Mouse (Mus musculus): ENCODE measurements around the gene Ccdc141. TPM values are rescaled to one million over a fixed set of nuclear protein-coding genes. Genes with fewer than 3 reads are reported as not detected.

Ccdc141 gene
- polyA plus RNA-seq, 1 experiment from 2014 or later, result 8.4 TPM

DNA sequence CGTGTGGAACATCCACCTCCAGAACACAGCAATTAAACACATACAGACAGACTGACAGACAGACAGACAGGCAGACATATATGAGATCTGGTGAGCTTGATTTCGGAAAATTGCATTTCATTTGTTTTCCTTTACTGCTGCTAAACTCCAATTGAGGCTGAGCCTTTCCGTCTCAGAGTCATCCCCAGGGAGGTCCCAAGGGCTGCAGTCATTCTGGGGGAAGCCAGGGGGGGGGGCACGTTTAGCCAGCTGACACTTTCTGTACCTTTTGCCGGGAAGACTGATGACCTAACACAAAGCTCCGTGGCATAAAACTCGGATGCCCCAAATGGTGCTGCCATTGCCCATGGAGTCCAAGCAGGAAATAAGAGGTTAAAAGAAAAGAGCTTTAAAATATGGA, 5.0 kb upstream of the Ccdc141 start:
- Histone ChIP-seq H3K36me3 (ENCODE audit: insufficient read depth) (no peaks in the 10 kb centered on the region), H3K9me3 (ENCODE audit: low read depth, low read length) (no peaks in the 10 kb centered on the region), H3K27ac (ENCODE audit: low read depth) (no peak overlapping the region), H3K4me2 (no peak overlapping the region), H3K27me3 (ENCODE audit: insufficient read depth, low read length) (no peaks in the 10 kb centered on the region), H3K4me1 (ENCODE audit: insufficient read depth) (peaks cover 8% of the 10 kb centered on the region; the same call in 1 of the 2 replicates), H3K4me3 (ENCODE audit: low read depth, low read length) (no peak overlapping the region), H3K9ac (no peak overlapping the region)
- ATAC-seq (ENCODE audit: insufficient read depth) (no peak), DNase-seq (no peak)
- WGBS, result 45% methylated on average over 7 of the region's 7 CpGs
- TF ChIP-seq CTCF (IDR thresholded peaks at IDR 0.05; ENCODE audit: low read depth), result no peak

DNA sequence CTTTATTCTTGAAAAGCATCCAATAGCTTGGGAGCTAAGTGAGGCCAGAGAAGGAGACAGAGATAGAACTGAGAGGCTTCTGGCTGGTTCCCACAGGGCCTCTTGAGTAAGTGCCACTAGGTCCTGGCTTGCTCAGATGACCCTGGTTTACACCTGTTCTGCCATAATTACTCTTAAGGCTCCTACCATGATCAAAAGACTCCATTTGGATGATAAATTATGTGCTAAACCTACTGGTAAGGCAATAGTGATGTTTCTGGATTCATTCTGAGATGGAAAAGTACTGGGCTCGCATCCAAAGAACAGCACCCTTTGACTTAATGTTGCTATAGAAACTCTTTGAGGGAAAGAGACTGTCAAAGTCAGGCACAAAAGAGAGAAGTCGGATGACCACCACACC, 3.9 kb upstream of the Ccdc141 start:
- no peak overlapping the region for H3K4me2 ChIP-seq
- H3K9me3 ChIP-seq (ENCODE audit: low read depth, low read length), result no peaks in the 10 kb centered on the region
- no peak for ATAC-seq (ENCODE audit: insufficient read depth)
- TF ChIP-seq CTCF (IDR thresholded peaks at IDR 0.05; ENCODE audit: low read depth), result no peak
- DNase-seq, result peak; percentile 81
- H3K4me3 ChIP-seq (ENCODE audit: low read depth, low read length), result no peak overlapping the region
- no peak overlapping the region for H3K9ac ChIP-seq
- WGBS, result 34% methylated on average over 2 of the region's 2 CpGs
- H3K36me3 ChIP-seq (ENCODE audit: insufficient read depth), result no peaks in the 10 kb centered on the region
- no peaks in the 10 kb centered on the region for H3K27me3 ChIP-seq (ENCODE audit: insufficient read depth, low read length)
- no peak overlapping the region for H3K27ac ChIP-seq (ENCODE audit: low read depth)
- peaks cover 8% of the 10 kb centered on the region; the same call in 1 of the 2 replicates for H3K4me1 ChIP-seq (ENCODE audit: insufficient read depth)

DNA sequence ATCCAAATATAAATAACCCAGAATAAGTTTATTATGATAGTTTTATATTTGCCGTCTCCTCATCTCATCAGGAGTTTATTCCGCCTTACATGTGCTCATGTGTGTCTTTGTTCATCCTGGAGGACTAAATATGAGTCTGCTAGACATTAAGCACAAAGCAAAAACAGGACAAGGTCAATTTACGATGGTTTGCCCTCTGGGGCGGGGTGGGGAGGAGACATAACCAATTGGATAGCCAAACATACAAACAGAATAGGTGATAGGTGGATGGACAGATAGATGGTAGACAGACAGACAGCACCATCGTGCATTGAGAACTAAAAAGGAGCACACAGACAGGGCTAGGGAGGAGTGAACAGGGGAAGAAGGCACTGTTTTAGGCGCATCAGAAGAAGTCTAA, 3.4 kb upstream of the Ccdc141 start:
- Histone ChIP-seq H3K27ac (ENCODE audit: low read depth) (no peak overlapping the region), H3K36me3 (ENCODE audit: insufficient read depth) (no peaks in the 10 kb centered on the region), H3K4me1 (ENCODE audit: insufficient read depth) (peaks cover 10% of the 10 kb centered on the region; the same call in 1 of the 2 replicates), H3K4me2 (no peak overlapping the region), H3K9me3 (ENCODE audit: low read depth, low read length) (no peaks in the 10 kb centered on the region), H3K9ac (no peak overlapping the region), H3K27me3 (ENCODE audit: insufficient read depth, low read length) (no peaks in the 10 kb centered on the region), H3K4me3 (ENCODE audit: low read depth, low read length) (no peak overlapping the region)
- no peak for TF ChIP-seq CTCF (IDR thresholded peaks at IDR 0.05; ENCODE audit: low read depth)
- DNase-seq (no peak), ATAC-seq (ENCODE audit: insufficient read depth) (no peak)
- 63% methylated on average over 6 of the region's 6 CpGs for WGBS

DNA sequence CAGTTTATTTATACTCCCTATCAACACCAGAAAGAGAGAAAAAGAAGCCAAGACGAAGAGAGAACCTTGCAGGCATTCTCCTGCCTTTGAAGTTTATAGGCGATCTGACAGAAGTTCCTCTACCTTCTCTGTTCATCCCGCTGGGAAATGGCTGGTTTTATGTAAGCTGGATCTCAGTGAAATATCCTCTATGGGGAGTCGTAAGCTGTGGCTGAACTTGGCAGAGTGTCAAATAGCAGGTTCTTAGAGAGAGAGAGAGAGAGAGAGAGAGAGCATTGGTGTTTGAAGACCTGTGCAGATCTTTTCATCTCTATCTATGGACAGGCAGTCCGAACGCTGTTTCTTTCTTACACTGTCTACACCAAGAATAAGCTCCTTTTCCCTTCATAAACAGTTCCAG, 2.9 kb upstream of the Ccdc141 start:
- 39% methylated on average over 6 of the region's 6 CpGs for WGBS
- ATAC-seq (ENCODE audit: insufficient read depth), result no peak
- Histone ChIP-seq H3K4me2 (no peak overlapping the region), H3K36me3 (ENCODE audit: insufficient read depth) (no peaks in the 10 kb centered on the region), H3K27ac (ENCODE audit: low read depth) (no peak overlapping the region), H3K27me3 (ENCODE audit: insufficient read depth, low read length) (no peaks in the 10 kb centered on the region), H3K4me3 (ENCODE audit: low read depth, low read length) (no peak overlapping the region), H3K9me3 (ENCODE audit: low read depth, low read length) (no peaks in the 10 kb centered on the region), H3K9ac (no peak overlapping the region), H3K4me1 (ENCODE audit: insufficient read depth) (peaks cover 11% of the 10 kb centered on the region; the same call in 1 of the 2 replicates)
- TF ChIP-seq CTCF (IDR thresholded peaks at IDR 0.05; ENCODE audit: low read depth), result no peak
- DNase-seq, result no peak

DNA sequence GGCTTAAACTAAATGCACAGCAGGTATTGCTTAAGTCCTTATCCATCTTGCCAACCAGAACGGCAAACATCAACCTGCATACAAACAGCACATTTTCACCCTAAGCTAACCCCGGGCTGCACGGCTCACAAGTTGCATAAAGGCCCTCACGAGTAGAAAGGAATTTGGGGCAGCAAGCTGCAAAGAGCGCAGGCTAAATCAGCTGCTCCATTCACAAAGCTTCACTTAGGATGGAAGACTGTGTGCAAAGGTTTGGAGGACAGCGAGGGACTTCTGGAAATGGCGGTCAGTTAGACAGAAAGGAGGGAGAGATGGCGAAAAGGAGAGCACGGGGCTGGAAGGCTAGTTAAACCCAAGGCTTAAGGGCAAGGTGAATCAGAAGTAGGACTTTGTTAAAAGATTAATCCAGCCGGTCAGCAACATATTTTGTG, 1.8 kb upstream of the Ccdc141 start:
- no peak for TF ChIP-seq CTCF (IDR thresholded peaks at IDR 0.05; ENCODE audit: low read depth)
- DNase-seq, result peak; percentile 49
- Histone ChIP-seq H3K4me1 (ENCODE audit: insufficient read depth) (peaks cover 11% of the 10 kb centered on the region; the same call in 1 of the 2 replicates), H3K9ac (peak overlapping the region; percentile 30; the same call in 1 of the 2 replicates), H3K27me3 (ENCODE audit: insufficient read depth, low read length) (no peaks in the 10 kb centered on the region), H3K9me3 (ENCODE audit: low read depth, low read length) (no peaks in the 10 kb centered on the region), H3K4me2 (peak overlapping the region; percentile 88), H3K36me3 (ENCODE audit: insufficient read depth) (no peaks in the 10 kb centered on the region), H3K27ac (ENCODE audit: low read depth) (peak overlapping the region; percentile 73; the same call in 1 of the 2 replicates), H3K4me3 (ENCODE audit: low read depth, low read length) (no peak overlapping the region; the same call in 1 of the 2 replicates)
- 31% methylated on average over 10 of the region's 10 CpGs for WGBS
- no peak for ATAC-seq (ENCODE audit: insufficient read depth)

DNA sequence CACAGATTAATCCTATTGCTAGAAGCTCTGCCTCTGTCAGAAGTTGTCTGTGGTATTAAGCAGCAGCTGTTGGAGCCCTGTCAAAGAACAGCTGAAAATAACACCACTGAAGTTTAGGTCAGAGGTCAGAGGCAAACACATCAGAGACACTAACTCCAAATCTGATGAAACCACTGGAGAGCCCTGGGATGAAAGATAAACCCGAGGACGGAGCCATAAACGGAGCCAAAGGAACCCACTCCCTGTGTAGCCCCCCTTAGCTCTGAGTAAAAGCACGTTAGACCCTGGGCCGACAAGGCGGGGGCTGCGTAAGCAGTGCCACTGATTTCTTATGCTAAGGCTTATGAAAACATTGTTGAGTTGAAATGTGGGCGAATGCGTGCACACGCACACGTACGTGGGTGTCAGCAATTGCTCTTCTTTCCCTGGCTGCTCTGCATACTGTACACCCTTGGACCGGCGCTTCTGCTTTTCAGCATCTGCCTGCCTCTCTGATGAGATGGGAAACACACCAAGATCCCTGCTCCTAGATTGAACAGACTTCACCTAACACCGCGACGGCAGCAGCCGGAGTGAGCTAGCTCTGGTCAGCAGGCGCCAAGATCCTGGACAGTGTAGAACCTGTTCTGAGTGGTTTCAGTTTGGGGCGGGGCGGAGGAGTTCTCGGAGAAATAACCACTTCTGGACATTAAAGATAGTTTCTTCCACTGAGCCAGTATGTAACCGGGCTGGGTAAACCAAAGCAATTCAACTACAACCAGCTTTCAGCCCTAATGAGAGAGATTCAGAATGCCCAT, 1.2 kb upstream of the Ccdc141 start:
- peaks cover 11% of the 10 kb centered on the region; the same call in 1 of the 2 replicates for H3K4me1 ChIP-seq (ENCODE audit: insufficient read depth)
- peak overlapping the region; percentile 73 for H3K27ac ChIP-seq (ENCODE audit: low read depth)
- H3K4me3 ChIP-seq (ENCODE audit: low read depth, low read length), result peak overlapping the region; percentile 21
- H3K9me3 ChIP-seq (ENCODE audit: low read depth, low read length), result no peaks in the 10 kb centered on the region
- 10% methylated on average over 23 of the region's 23 CpGs for WGBS
- ATAC-seq (ENCODE audit: insufficient read depth) (peak; percentile 81), DNase-seq (peak; percentile 81)
- no peaks in the 10 kb centered on the region for H3K27me3 ChIP-seq (ENCODE audit: insufficient read depth, low read length)
- H3K4me2 ChIP-seq, result peak overlapping the region; percentile 88
- no peaks in the 10 kb centered on the region for H3K36me3 ChIP-seq (ENCODE audit: insufficient read depth)
- H3K9ac ChIP-seq, result peak overlapping the region; percentile 30
- TF ChIP-seq CTCF (IDR thresholded peaks at IDR 0.05; ENCODE audit: low read depth), result no peak

DNA sequence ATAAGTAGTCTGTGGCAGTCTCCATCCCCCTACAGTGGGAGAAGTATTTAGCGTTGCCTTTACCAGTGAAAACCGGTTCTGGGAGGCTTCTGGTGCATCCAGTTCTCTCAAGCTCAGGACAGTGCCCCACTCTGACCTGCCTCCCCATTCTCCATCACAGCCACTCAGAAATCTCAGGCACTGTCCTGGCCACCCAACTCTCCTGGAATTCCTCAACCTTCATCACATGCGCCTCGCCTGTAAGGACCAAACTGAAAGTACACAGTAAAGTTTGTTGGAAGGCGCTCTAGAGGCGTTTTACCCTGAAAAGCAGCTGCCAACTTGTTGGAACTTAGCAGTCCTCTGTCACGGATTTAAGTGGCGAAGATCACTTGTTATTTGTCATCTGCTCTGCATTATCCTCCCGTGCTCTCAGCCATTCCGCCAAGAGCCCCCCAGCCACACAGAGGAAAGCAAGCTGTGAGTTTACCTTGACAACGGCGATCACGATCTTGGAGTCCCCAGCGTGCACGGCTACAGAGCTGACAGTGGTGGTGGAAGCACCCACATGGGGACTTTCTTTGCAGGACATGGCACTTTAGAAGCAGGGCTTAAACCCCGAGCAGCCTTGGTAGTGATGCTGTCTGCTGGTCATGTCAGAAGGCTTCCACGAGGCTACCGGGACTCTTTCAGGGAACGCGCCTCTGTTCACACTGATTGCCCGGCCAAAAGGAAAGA, 362 bp downstream of the Ccdc141 start:
- H3K27ac ChIP-seq (ENCODE audit: low read depth), result peak overlapping the region; percentile 85
- DNase-seq (peak; percentile 68), ATAC-seq (ENCODE audit: insufficient read depth) (peak; percentile 61)
- H3K9ac ChIP-seq, result peak overlapping the region; percentile 63
- no peaks in the 10 kb centered on the region for H3K27me3 ChIP-seq (ENCODE audit: insufficient read depth, low read length)
- no peaks in the 10 kb centered on the region for H3K9me3 ChIP-seq (ENCODE audit: low read depth, low read length)
- H3K4me2 ChIP-seq, result peak overlapping the region; percentile 88
- no peak for TF ChIP-seq CTCF (IDR thresholded peaks at IDR 0.05; ENCODE audit: low read depth)
- under 1% methylated on average over 21 of the region's 21 CpGs for WGBS
- peaks cover 11% of the 10 kb centered on the region; the same call in 1 of the 2 replicates for H3K4me1 ChIP-seq (ENCODE audit: insufficient read depth)
- no peaks in the 10 kb centered on the region for H3K36me3 ChIP-seq (ENCODE audit: insufficient read depth)
- peak overlapping the region; percentile 47 for H3K4me3 ChIP-seq (ENCODE audit: low read depth, low read length)
